Mouse (Mus musculus) skeletal muscle tissue, adult 2 months (tissue): ENCODE data around the gene Slc35d1.
"Not testable (repeated sequence)": the region's sequence is repeated elsewhere in the genome, so short reads cannot be mapped to it uniquely, and the experiment has no call there.

Source experiments
- DNase-seq: peaks from one replicate; pipeline ENCODE4 v3.0.0-alpha.2; 2012; ENCODE audit warnings: low read depth, low spot score

Slc35d1 gene

DNA sequence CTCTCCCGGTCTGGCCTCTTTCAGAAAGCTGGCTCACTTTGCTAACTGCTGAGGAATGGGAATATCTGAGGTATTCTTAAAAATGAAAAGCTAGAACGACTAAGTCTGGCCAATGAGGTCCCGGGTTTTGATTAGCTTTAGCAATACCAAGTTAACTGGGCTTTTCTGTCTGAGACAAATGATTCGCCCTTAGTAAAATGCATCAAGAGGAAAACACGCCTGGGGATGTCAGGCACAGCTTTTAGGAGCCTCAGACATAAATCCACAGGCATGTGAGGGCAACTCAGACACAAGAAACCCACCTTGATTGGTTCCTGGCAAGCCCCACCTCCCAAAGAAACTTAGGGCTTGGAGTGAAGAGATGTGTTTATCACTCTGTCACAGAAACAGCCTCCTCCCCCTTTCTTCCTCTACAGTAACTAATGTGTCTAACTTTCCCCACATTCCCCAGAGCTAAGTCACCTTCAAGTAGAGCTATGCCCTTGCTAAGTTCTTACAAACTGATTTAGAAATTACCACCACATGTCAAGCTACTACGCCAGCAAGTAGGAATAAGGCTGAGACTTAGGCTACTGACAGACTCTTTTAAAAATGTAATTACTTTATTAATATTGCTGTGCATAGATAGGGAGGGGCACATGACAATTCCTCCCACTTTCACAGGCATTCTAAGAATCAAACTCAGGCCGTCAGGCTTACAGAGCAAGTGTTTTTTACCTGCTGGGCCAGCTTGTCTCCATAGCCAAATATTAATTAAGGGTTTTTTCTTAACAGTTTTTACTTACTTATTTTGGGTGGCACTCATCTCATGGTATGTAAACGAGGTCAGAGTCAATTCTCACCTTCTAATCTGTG is 26.0 kb downstream of the Slc35d1 start:
- DNase-seq = no peak

- no peak for DNase-seq
These were observed 34.6 kb downstream of the Slc35d1 start for GRCm38 (mm10) chr4:103180300-103180888.

GRCm38 (mm10) chr4:103179581-103179980 is 35.4 kb downstream of the Slc35d1 start:
- peak; percentile 15 for DNase-seq

GRCm38 (mm10) chr4:103178635-103179318 is 36.2 kb downstream of the Slc35d1 start:
- peak; percentile 57 for DNase-seq

- DNase-seq = no peak
These were observed 37.3 kb downstream of the Slc35d1 start for GRCm38 (mm10) chr4:103177681-103178080.

DNA sequence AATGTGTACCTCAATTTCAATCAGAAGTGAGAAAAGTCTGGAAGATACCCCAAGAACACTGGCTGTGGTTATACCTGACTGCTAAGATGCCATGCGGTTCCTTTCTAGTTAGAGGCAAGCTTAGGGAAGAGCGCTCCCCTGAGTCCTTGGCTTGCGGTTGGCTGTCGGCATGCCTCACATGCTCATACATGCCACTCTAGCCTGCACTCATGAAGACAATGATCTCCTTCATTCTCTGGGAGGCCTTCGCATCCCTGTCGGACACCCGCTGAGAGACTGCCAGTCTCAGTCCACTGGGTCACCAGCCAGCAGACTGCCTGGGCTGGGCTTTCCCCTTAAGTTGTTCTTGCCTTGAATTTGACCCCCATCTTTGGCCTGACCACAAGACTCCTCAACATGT is 41.0 kb downstream of the Slc35d1 start:
- DNase-seq = no peak

DNA sequence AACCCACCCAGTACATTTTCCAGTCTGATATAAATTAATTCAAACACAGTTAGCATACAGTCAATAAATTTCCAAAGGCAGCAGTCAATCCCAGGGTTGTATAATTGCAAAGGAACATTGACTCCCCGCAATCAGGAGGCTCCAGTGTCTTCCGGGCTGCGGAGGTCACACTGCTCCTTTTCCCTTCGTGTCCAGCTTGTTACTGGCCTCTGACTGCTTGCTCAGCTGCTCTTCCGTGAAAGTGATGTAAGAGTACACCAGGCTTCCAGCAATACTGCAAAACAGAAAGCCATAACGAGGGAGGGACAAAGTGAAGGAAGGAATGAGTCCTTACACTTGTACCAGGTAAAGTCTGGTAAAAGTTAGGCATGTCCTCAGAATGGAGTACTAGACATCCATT is 41.5 kb downstream of the Slc35d1 start:
- DNase-seq = peak; percentile 31

DNA sequence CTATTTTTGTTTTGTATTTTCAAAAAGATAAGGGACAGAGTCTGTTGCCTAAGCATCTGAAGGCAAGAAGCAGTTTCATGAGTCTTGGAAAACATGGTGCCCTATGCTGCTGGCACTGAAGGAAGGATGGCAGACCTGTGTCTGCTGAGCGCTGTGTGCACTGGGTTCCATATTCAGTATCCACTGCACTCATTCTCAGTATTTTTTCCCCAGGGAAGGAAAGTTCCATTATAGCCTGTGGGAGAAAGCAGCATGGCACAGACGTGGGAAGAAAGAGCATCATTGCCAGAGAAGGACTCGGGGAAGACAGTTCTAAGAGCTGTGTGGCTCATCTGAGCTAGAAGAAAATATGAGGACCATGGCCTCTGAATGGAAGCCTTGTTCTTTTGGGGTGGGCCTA is 43.7 kb downstream of the Slc35d1 start:
- no peak for DNase-seq

GRCm38 (mm10) chr4:103166198-103166597 is 48.8 kb downstream of the Slc35d1 start:
- DNase-seq = not testable (repeated sequence)

DNA sequence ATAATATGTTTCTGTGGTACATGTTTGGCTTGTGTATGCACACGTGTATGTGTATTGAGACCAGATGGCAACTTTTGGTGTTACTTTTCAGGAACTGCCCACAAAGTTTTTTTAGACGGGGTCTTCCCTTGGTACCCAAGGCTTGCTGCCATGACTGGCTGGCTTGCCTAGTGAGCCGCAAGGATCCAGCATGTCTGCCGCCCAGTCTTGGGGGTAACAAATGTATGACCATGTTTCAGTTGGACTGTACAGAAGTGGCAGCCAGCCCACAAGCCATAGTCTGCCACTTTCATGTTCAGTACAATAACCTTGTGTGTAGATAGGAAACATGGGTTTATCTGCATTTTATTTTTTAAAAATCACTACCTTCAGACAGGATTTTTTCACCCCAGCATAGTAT is 56.2 kb downstream of the Slc35d1 start:
- DNase-seq = no peak

DNA sequence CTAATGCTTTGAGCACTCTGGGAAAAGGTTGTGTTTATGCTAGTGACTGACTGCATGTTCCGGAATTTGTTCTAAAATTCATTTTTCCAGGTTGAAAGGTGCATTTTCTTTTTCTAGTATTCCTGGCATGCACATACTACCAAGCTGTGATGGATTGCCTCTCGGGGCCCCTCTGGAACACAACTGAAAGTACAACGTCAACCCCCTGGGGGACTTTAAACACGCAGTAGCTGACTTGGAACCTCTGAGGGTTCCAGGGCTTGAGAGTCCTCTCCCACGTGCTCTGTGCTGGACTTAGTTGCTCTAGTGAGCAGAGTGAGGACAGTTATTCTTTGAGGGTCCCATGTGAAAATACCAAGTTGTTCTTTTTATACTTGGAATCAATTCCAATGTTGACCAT is 63.0 kb downstream of the Slc35d1 start:
- no peak for DNase-seq

- DNase-seq = peak; percentile 21
These were observed 68.6 kb downstream of the Slc35d1 start for GRCm38 (mm10) chr4:103146339-103146738.

DNA sequence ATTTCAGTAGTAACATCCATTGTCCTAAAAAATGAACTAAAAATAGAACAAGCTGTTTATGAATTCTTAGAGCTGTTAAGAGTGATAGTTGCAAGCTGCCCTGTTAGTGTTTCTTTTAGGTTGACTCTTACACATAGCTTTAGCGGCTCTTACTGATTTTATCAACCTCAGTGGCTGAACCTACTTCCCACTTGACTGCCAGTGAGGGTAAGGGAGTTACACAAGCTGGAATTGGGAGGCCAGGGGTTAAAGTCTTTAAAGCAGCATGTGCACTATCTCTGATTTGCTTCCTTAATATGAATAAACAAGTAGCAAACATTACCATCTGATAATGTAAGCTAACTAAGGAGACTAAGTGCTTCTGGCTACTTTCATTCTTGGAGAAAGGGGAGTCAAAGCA is 78.0 kb downstream of the Slc35d1 start:
- no peak for DNase-seq

DNA sequence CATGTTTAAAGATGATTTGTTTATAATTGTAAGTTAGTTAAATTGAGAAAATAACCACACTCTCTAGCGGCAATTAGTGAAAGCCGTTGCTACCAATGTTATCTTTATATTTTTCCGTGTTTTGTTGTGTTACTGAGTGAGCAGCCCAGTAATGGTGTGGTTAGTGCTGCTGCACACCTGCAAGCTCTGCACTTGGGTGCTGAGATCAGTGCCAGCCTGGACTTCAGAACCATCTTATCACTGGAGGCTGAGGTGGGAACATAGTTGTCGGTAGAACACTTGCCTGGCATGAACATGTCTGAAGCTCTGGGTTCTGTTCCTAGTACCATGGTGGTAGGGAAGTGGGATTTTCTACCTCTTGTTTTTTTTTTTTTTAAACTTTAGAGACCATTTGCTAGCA is 88.4 kb downstream of the Slc35d1 start:
- DNase-seq = no peak

DNA sequence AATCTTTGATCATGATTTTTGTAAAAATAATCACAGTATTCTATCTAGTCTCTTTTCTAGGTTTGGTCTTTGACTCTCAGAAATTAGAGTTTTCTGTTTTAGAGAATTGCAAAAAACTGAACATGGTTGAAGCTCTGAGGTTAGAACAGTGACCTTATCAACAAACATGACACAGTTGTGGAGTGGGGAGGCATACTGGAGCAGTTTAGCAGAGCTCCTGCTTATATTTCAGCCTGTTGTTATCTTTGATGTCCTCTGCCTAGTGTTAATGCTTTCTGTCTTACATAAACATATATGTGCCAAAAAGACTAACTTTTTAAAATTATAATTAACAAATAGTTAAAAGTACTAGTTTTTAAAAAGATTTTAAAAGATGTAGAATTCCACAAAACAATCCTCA is 91.4 kb downstream of the Slc35d1 start:
- DNase-seq = no peak

GRCm38 (mm10) chr4:103123086-103123485 is 91.9 kb downstream of the Slc35d1 start:
- DNase-seq = no peak

GRCm38 (mm10) chr4:103120874-103121389 is 94.0 kb downstream of the Slc35d1 start:
- DNase-seq = no peak
